Mouse (Mus musculus): ENCODE data around the gene Slc22a7.

Gene Slc22a7

GRCm38 (mm10) chr17:46439176-46439575 lies 919 bp upstream of the Slc22a7 start:
- no peak for ATAC-seq (ENCODE audit: insufficient number of reproducible peaks, low FRiP score, low TSS enrichment)

GRCm38 (mm10) chr17:46436672-46437366 lies 1.4 kb downstream of the Slc22a7 start:
- ATAC-seq (ENCODE audit: insufficient number of reproducible peaks, low FRiP score, low TSS enrichment): 0 out of 2 replicates have a peak, but pooled peaks have one; percentile 61

- ATAC-seq (ENCODE audit: insufficient number of reproducible peaks, low FRiP score, low TSS enrichment): no peak
Observed at GRCm38 (mm10) chr17:46433627-46434026, 4.6 kb downstream of the Slc22a7 start.

GRCm38 (mm10) chr17:46428761-46429414 lies 9.4 kb downstream of the Slc22a7 start, which contains the start of gene Crip3:
Crip3 (plus strand) TSS chr17:46428926.
- ATAC-seq (ENCODE audit: insufficient number of reproducible peaks, low FRiP score, low TSS enrichment): no peak

GRCm38 (mm10) chr17:46426496-46426895 lies 11.8 kb downstream of the Slc22a7 start:
- ATAC-seq (ENCODE audit: insufficient number of reproducible peaks, low FRiP score, low TSS enrichment): no peak

- no peak for ATAC-seq (ENCODE audit: insufficient number of reproducible peaks, low FRiP score, low TSS enrichment)
Observed at GRCm38 (mm10) chr17:46419717-46420116, 18.5 kb downstream of the Slc22a7 start.

GRCm38 (mm10) chr17:46418628-46419027 lies 19.6 kb downstream of the Slc22a7 start:
- no peak for ATAC-seq (ENCODE audit: insufficient number of reproducible peaks, low FRiP score, low TSS enrichment)

- no peak for ATAC-seq (ENCODE audit: insufficient number of reproducible peaks, low FRiP score, low TSS enrichment)
Observed at GRCm38 (mm10) chr17:46408478-46408877, 29.8 kb downstream of the Slc22a7 start.

- ATAC-seq (ENCODE audit: insufficient number of reproducible peaks, low FRiP score, low TSS enrichment): no peak
Observed at GRCm38 (mm10) chr17:46394631-46395030, 43.6 kb downstream of the Slc22a7 start.

- ATAC-seq (ENCODE audit: insufficient number of reproducible peaks, low FRiP score, low TSS enrichment): no peak
Observed at GRCm38 (mm10) chr17:46393012-46393411, 45.2 kb downstream of the Slc22a7 start.

- no peak for ATAC-seq (ENCODE audit: insufficient number of reproducible peaks, low FRiP score, low TSS enrichment)
Observed at GRCm38 (mm10) chr17:46388200-46388599, 50.1 kb downstream of the Slc22a7 start.

GRCm38 (mm10) chr17:46384061-46384801 lies 54.0 kb downstream of the Slc22a7 start:
- ATAC-seq (ENCODE audit: insufficient number of reproducible peaks, low FRiP score, low TSS enrichment): peak; percentile 23; the same call in 1 of the 2 replicates

- peak; percentile 96 for ATAC-seq (ENCODE audit: insufficient number of reproducible peaks, low FRiP score, low TSS enrichment)
Observed at GRCm38 (mm10) chr17:46383294-46384060, 54.8 kb downstream of the Slc22a7 start, which contains the start of gene Zfp318. Zfp318 (plus strand) TSS chr17:46383731.

All from cerebellum, adult (tissue).